Mouse (Mus musculus): ENCODE data around the gene Tmem229a.
A peak's percentile ranks its signal among the peaks of the same experiment; 100 is the strongest.

The Tmem229a gene

DNA sequence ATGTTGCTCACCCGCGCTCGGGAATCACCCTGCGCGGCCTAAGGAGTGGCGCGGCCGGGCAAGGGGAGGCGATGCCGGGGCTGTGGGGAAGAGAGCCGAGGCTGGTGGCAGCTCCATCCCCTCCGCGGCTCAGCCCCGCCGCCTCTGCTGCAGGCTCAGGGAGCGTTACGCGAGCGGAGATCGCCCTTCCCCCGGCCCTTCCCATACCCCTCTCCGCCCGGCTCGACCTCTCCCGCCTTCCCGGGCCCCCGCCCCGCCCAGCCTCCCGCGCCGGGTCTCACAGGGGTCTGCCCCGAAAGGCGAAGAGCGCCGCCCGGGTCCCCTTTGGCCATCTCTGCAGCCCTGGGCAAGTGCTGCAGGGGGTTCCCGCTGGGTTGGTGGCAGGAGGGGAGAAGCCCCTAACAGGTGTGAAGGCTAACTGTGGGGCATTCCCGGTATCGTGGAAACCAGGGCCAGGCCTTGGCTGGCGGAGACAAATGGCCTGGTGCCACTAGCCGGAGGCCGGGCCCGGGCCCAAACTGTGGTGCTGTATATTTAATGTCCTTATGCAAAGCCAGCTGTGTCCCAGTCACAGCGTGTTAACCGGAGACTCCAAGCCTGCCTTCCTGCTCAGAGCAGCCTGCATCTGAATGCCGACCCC is at the start of gene Tmem229a:
Tmem229a (minus strand) TSS at position 352 of the 640 bp plus-strand sequence.
- DNase-seq (ENCODE audit: low spot score) = peak; percentile 43

DNA sequence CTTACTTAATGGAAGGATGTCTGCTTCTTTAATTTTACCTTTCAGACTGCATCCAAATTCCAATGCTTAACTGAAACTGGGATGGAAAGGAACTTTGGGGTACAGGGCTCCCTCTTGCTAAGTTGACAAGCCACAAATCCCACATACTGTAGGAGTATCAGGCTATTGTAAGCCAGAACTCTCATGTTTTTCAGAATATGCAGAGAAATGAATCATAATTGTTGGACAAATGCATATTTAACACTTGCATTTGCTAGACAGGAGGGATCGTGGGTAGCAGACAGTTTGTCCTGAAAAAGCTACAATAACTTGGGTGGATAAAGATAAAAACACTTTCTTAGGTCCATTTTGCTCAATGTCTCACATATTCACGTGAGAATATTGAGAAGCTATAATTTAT is 37.7 kb upstream of the Tmem229a start:
- DNase-seq (ENCODE audit: low spot score) = no peak

DNA sequence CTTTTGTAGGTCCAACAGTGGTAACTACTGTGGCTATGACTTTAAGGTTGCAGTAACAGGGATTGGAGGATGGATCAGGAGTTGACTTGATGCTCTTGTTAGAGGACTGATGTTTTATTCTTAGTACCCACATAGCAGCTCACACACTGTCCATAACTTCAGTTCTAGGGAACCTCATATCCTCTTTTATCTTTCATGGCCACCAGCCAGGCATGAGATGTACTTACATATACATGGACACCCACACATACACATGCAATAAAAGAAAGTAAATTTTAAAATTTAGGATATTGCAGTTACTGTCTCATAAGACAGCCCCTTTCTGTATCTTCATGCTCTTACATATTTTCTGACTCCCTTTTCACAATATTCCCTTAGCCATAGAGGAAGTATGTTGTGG is 33.7 kb upstream of the Tmem229a start:
- DNase-seq (ENCODE audit: low spot score) = no peak

DNA sequence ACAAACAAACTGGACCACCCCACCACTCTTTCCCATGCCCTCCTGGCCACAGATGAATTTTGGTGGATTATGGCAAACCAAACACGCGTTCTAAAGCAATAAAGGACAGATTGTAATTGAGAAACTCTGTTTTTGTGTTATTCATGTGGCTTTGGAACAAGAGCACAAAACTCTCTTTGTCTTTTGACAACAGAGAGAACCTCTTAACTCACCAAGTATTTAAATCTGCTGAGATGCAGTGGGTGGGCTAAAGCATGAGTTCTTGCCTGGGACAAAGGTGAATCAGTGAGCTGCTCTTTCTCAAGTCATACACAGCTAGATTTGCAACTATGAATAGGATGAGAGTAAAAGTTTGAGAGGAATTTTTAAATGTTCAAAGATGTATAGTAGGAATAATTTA is 20.1 kb upstream of the Tmem229a start:
- no peak for DNase-seq (ENCODE audit: low spot score)

DNA sequence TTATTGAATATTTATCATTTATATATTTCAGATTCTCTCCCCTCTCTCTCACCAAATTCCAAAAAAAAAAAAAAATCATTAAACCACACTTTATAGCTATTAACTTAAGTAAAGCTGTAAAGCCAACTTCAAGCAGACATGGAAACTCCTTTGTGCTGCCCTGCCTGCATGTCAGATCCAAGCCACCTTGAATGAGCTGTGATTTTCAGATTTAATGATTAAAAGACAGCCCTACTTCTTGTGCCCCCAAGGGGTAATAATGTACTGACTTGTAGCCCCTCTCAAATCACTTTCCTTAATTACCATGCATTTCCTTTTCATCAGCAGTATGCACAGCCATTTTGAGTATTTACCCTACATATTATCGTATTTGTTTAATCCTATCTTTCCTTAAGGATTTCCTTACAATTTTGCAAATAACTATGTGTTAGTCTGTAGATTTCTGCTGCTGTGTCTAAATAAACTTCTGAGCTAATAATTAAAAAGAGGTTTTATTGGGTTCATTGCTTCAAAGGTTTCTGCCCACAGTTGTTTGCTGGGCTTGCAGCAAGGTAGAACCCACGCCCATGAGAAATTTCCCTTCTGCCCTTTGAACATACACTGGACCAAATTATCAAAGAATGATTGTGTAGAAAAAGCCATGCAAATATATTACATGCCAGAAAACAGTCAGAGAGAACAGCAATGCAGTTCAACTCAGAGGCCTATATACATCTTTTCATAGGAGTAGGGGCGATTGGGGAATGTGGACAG is 12.6 kb upstream of the Tmem229a start:
- no peak for DNase-seq (ENCODE audit: low spot score)

DNA sequence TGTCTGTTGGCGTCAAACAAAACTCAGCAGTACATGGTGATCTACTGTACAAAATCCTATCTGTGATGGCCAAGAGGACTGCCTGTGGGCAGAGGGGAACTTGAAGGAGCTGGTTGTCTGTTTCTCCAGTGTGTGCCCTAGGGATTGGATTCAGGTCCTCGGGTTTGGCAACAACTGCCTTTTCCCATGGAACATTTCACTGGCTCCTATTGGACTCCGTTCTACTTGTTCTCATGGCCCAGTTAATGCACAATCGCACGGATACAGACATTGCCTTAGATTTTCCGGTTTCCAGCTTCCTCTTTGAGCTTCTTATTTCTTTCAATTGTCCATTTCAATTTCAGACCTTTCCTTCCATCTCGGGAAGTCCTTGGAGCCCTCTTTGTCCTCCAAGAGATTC is 11.6 kb upstream of the Tmem229a start:
- DNase-seq (ENCODE audit: low spot score) = no peak

DNA sequence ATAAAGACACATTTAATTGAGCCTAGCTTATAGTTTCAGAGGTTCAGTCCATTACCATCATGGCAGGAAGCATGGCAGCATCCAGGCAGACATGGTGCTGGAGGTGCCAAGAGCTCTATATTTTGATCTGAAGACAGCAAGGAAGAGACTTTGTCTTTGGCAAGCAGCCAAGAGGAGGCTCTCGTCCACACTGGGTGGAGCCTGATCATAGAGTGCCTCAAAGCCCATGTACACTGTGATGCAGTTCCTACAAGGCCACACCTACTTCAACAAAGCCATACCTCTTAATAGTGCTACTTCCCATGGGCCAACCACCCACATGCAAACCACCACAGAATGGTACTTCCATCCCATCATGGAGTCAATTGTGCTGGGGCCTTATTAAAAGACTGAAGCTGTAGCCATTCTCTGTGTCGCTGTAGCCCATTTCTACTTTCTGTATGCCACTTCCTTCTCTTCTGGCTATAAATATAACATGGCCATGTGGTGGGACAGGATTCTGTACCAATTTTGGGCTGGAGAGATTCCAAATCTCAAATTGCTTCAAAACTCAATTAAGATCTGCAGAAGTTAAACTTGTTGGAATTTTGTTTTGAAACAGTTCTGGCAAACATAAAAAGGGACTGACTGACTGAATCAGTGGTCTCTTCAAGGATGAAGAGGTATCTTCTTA is 10.0 kb upstream of the Tmem229a start:
- DNase-seq (ENCODE audit: low spot score) = no peak

DNA sequence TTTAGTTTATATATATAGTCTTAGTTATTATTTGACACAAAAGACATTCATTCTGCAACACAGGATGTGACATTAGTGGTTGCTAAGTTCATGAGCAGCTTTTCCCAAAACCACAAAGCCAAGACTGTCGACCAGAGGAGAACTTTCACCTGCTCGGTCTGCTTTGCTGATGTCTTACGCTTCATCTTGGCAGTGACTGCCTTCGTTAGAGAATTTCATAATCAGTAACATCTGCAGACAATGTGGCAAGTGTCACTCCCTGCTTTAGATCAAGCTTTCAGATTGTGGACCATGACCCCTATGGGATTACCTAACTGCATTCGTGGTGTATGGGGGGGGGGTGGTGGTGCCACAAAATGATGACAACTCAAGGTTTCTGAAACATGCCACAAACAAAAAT is 7.7 kb upstream of the Tmem229a start:
- no peak for DNase-seq (ENCODE audit: low spot score)

DNA sequence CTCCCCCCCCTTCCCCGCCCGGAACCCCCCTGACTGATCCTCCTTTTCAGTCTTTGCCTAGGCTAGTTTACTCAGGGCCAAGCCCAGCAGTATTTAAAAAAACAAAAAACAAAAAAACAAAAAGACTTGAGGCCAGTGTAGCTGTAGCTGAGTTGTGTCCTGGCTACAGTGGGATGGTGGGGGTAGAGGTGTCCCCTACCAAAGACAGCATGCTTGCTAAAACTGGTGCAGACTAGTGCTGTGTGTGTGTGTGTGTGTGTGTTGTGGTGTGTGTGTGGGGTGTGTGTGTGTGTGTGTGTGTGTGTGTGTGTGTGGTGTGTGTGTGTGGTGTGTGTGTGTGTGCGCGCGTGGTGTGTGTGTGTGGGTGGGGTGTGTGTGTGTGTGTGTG is 483 bp upstream of the Tmem229a start:
- DNase-seq (ENCODE audit: low spot score) = no peak

DNA sequence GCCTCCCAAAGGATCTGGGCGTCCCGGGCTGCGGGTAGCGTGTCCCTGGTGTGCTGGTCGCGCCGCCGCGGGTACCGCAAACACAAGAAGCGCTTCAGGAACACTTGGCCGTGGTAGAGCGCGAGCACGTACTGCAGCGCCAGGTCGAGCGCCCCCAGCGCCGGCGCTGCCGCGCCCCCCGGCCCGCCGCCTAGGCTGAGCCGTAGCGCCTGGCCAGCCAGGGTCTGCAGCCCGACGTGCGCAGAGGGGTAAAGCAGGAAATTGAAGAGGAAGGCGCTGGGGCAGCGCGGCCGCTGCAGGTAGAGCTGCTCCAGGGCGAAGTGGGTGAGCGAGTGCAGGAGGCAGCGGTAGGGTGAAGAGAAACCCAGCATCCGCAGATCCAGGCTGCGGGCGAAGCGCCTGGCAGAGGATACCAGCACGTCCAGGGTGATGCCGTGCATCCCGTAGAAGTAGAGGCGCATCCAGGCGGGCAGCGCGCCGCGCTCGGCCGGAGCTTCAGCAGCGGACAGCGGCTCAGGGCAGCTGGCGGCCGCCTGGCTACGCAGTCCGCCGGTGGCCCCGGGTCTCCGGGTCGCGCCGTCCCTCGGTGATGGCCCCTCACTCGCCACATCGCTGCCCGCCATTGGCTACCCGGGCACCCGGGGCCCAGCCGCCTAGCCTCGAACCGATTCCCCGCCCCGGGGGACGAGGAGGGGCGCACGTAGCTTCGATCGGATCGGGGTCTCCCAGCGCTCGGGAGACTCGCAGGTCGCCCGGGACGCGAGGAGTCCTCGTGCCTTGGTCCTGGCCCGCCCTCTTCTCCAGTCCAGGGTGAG is 759 bp downstream of the Tmem229a start:
- DNase-seq (ENCODE audit: low spot score) = peak; percentile 18

DNA sequence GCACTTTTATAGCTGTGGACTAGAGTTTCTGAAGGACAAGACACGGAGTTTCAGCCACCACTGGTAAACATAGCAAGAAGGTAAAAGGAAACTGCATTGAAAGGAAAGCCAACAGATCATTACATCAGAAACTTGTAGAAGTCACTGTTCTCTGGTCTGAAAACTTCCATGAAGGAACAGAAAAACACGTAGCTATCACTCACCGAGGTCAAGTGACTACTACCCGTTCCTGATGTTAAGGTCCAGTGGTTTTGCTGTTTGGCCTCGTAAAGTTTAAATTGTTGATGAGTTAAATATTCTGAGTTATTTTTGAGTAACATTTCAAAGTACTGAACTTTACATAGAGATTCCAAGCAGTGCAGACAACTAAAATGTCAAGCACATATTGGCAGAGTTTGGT is 2.0 kb downstream of the Tmem229a start:
- no peak for DNase-seq (ENCODE audit: low spot score)

DNA sequence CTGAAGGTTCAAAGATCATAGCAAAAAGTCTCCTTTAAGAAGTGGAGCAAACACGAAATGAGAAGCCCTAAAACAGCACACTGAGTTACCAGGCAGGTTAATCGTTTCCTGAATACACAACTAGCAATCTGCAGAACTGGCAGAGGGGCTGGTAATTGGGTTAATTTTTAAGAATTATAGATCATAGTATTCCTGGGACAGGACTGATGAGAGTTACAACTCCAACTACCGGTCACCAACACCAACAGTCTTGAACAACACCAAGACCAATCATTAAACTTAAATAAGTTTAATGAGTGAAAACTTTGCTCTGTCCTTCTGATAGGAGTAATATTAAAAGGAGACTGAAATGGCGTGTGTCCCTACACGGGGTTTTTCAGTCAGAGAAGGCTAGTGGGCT is 3.8 kb downstream of the Tmem229a start:
- DNase-seq (ENCODE audit: low spot score) = no peak

DNA sequence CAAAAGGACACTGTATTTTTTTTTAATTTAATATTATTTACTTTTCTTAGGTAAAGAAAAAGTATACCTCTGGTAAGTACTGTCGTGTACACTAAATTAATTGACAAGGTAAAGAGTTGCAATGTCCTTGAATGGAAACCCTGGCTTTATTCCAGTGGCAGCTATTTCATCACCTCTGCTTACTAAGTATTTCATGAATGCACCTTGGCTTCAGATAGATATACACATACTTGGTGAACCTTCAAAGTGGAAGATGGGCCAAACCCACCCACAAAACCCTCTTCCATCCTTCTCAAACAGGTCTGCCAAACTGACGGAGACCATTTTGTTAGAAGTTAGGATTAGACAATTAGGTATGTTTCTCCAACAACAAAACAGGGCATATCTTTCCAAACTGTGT is 5.4 kb downstream of the Tmem229a start:
- DNase-seq (ENCODE audit: low spot score) = no peak

DNA sequence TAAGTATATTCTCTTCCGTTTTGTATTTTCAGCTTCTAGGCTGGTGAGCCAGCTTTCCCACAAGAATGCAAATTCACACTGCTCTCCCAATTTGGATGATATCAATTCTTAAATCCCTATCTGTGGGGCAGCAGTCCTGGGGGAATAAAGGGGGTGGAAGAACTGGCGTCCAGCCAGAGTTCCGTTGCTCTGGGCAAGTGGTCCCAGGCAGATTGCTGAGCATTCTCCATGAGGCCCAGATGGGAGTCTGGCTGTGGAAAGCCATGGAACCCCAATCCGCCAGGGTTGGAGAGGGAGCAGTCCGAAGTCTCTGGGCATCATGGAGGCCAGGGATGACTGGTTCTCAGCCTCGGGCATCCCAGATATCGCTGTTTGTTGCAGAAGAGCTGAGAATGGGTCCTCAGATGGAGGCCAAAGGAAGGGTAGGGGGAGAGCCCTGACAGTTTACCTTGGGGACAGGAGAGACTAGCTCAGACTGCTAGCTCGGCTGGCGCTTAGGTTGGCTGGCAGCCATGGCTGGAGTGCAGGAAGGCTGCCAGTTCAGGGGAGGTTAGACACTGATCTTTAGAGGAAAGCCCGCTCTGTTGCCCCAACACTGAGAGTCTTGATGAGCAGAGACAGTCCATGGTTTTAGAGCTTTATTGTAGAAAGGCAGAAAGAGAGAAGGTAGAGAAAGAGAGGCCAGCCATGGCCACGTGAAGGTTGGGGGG is 30.9 kb downstream of the Tmem229a start:
- no peak for DNase-seq (ENCODE audit: low spot score)

DNA sequence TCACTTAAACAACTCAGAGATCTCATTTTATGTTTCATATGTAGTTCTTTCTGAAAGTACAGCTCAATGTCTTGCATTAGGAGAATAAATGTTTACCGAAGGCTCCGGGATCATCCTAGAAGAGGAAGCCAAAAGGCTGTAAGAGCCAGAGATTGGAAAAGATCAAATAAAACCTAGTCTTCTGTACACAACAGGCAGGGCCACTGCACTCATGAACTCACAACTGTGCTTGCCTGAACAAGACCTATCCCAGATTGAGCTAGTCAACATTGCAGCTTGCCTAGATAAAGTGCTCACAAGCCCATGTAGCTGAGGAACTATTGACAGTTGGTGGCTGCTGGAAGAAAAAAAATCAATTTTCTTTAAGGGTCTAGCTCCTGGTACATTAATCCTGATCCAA is 42.5 kb downstream of the Tmem229a start:
- peak; percentile 47 for DNase-seq (ENCODE audit: low spot score)

DNA sequence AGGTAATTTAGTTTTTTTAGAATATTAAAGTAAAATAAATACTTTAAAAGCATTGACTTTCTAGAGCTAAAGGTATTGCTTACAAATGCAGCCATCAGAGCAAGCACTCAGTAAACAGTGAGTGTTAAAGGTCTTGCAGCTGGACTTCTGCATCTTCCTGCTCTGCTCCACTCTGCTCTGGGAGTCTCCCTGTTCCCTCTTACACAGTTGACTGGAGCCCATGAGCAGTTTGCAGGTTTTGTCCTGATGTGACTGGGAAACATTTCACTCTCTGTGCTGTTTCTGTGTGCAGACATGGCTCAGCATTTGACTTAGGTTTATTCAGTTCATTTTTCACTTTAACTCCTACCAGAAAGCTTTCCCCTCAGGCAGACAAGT is 45.4 kb downstream of the Tmem229a start:
- no peak for DNase-seq (ENCODE audit: low spot score)

DNA sequence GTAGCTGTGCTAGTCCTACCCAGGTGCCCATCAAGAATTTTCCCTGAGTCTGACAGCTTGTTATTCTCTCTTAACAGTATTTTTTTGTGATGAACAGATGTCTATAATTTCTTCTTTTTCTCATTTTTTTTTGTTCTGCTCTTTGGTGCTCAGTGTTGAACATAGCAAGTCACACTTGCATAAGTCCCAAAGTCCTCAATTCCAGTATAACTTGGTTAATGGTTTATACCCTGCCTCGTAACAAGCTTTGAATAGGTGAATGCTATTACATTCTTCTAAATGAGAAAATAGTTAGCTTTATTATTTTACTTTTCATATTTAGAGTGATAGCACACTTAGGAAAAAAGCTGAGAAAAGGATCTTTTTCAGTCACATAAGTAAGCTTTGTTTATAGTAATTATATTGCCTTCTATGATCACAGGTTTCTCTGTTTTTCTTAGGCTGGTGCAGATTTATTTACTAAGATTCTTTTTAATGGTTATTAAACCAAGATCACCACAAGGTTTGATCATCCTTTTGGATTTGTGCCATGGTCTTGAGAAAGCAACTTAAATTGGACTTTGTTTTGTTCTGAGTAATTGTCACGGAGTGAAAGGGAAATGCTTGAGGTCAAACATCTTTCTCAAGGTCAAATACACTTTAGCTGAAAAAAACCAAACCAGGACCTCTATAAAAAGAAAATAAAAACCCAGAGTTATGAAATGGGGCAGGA is 45.9 kb downstream of the Tmem229a start:
- no peak for DNase-seq (ENCODE audit: low spot score)

DNA sequence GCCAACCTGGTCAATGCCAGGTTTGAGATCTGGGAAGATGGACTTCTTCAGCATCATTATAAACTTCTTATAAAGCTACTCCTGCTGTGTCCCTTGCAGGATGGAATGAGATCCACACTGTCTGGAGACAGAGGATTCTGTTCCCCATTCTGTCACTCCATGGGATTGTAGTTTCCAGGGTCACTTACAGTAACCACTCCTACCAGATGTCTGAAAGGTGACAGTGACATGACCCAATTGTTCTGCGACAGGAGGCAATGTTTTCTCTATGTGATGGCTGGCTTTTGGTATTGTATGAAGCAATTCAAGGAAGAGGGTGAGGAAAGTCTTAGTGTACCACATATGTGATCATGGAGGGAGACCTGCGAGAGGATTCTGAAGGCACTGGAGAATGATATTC is 48.3 kb downstream of the Tmem229a start:
- no peak for DNase-seq (ENCODE audit: low spot score)

DNA sequence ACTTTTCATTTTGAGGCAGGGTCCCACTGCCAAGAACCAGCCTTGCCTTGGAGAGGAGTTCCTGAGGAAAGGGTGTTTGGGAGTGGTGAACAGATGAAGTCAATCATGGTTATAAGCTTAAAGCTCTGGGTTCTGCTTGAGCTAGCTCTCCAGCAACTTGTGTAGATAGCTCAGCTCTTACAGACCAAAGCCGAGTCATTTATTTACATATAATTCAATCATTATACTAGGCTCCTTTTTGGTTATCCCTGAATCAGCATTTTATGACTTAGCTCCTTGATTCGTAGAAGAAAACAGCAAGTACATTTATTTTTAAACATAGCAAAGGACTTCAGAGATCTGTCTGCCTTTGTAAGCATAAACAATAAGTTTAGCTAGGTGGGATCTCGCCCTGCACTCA is 51.0 kb downstream of the Tmem229a start:
- DNase-seq (ENCODE audit: low spot score) = no peak

Measured in urinary bladder, postnatal 14 days (tissue).